Mouse (Mus musculus): Measurements from ENCODE around the gene Mef2b.

Gene Mef2b

DNA sequence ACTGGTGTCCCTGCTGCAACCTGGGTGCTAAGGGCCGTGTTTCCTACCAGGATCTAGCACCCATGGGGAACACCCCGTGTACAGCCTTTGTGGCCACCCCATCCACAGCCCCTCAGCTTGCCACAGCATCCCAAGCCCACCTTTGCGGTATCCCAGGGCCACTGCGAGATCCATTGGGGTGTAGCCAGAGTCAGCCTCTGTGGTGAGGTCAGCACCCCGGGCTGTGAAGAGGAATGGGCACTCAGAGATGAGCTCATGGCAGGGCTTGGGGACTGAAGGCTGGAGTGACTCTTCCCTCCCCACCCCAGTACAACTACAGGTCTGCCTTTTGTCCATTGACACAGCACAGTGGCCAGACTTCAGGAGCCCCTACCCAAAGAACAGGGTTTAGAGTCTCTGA is 5.4 kb upstream of the Mef2b start:
- no peak for DNase-seq (ENCODE audit: low spot score)

DNA sequence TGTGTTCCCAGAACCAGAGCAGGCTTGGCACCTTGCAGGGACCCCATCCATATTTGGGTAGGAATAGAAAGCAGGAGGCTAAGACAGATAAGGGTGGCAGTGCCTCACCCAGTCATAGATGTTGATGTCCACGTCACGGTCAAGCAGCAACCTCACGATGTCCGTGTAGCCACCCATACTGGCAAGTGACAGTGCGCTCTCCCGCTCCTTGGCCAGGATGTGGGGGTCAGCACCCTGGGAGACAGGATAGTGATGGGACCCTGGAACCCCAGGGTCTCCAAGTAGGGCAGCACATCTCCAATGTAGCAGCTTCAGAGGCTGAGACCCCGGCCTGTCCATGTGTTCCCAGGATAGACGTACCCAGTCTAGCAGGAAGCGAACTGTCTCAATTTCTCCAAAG is 4.6 kb upstream of the Mef2b start:
- no peak for DNase-seq (ENCODE audit: low spot score)

GRCm38 (mm10) chr8:70136591-70136990 is 2.9 kb upstream of the Mef2b start:
- no peak for DNase-seq (ENCODE audit: low spot score)

GRCm38 (mm10) chr8:70137890-70138289 is 1.6 kb upstream of the Mef2b start:
- DNase-seq (ENCODE audit: low spot score), result no peak

GRCm38 (mm10) chr8:70139981-70140380 is 470 bp downstream of the Mef2b start:
- no peak for DNase-seq (ENCODE audit: low spot score)

DNA sequence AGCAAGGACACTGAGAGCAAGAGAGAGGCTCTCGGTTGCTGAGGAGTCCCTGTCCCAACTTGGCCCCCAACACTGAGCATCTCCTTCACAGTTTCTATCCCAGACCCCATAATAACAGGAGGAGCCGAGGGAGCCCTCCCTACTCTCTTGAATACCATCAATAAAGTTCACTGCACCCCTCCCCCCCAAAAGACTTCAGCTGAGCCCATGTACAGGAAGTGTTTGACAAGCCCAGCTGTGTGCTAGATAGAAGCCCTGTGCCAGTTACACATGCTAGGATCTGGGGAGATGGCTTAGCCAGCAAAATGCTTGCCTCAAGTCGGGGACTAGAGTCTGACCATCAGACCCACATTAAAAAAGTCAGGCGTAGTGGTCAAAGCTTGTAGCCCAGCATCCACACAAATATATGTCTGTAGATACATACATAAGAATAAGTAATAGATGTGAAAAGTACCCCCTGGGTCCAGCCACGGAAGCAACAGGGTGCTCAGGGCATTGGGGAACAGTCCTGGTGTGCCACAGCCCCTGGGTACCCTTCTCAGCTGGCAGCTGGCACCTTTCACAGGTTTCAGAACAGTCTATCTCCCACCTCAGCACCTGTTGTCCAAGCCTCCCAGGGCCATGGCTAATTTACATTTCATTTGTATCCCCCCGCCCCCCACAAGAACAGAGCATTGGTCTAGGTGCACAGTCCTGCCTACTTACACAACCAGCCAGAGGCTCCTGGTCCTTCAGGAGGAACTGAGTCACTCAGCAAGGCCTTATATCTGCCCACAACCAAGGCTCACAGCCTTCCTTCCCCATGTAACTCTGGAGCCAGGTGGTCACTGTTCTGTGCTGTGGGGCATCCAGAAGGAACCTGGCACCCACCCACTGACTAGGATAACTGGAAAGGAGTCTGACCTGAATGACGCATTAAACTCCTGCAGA is 8.4 kb downstream of the Mef2b start:
- no peak for DNase-seq (ENCODE audit: low spot score)

DNA sequence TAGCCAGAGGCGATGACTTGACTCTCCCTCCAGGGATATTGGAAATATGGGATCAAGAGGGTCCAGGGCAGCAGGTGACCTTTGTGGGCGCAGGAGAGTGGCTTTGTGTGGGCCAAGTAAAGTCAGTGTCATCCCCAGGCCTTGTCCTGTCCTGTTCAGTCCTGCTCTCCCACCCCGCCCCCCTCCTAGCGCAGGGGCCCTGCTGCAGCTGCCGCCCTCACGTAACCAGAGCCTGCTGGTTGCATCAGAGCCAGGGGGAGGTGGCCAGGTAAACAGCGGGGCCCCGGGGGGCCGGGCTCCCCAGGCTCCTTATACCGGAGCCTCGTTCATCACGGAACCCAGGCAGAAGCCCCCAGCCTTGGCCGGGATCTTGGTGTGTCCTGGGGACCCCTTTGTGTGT is 10.6 kb downstream of the Mef2b start:
- DNase-seq (ENCODE audit: low spot score), result no peak

GRCm38 (mm10) chr8:70152537-70153257 is 13.2 kb downstream of the Mef2b start:
- DNase-seq (ENCODE audit: low spot score), result peak; percentile 31

DNA sequence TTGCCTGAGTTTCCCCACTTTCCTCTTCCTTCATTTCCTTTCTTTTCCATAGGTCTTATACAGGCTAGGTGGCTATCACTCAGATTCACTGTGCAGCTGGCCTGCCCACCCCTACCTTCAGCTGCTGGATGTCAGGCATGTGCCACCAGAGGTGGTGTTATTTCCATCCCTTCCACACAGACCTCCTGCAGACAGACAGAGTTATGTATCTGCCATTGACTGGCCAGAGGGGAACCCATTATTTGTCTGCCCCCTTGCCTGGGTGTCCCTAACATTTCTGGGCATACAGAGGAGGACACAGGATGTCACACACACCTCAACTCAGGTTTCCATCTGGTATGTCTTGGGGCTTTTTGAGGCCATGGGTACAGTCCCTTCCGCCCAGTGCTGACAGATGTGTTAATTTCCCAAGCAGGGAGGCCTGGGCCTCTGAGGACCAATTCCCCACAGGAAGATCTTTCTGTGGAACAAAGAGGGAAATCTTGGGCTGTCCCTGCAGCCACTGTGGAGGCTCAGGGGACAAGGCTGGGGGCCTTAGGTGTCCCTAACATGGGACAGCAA is 17.8 kb downstream of the Mef2b start:
- no peak for DNase-seq (ENCODE audit: low spot score)

GRCm38 (mm10) chr8:70158069-70158853 is 18.8 kb downstream of the Mef2b start:
- peak; percentile 34 for DNase-seq (ENCODE audit: low spot score)

- no peak for DNase-seq (ENCODE audit: low spot score)
These were observed 19.7 kb downstream of the Mef2b start for GRCm38 (mm10) chr8:70159211-70159610.

GRCm38 (mm10) chr8:70160015-70160414 is 20.5 kb downstream of the Mef2b start:
- DNase-seq (ENCODE audit: low spot score), result no peak

GRCm38 (mm10) chr8:70163316-70163715 is 23.8 kb downstream of the Mef2b start:
- DNase-seq (ENCODE audit: low spot score), result no peak

DNA sequence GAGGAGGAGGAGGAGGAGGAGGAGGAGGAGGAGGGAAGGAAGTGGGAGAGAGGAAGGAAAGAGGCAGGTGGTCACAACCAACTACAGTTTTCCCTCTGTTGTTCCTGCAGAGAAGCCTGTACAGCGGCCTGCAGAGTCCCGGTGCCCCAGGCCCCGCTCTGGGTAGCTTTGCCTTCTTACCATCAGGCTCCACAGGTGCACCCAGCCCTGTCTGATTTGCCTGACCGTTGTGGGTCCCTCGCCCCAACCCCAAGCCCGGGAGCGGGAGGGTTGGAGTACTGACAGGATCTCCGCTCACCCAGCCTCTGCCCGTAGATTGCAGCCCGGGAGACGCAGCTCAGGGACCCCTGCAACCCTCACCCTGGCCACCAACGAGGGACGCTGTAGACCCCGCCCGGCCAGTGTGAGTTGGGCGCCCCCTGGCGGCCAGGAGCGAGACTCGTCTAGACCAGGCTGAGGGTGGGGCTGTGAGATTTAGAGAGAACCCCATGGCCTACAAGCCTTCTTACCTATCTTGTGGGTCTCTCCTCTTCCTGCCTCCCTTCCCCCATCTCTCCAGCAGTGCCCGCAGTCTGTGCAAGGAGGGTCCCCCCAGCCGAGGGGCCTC is 27.1 kb downstream of the Mef2b start:
- DNase-seq (ENCODE audit: low spot score), result peak; percentile 39

DNA sequence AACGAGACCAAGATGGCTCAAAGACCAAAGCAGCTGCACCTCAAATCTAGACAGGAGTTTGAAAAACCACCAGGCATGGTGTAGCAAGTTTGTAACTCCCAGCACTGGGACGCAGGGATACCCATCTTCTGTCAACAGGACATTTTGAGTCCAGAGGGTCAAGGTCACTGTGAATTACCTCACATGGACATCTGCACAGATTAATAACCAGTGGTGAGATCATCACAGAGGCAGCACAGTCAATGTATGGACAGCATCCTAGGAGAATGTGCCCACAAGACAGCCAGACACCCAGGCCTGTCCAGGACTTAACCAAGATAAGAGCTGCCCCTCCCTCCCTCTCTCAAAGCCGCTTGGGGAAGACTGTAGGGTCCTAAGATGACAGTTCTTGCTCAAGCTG is 30.6 kb downstream of the Mef2b start:
- no peak for DNase-seq (ENCODE audit: low spot score)

DNA sequence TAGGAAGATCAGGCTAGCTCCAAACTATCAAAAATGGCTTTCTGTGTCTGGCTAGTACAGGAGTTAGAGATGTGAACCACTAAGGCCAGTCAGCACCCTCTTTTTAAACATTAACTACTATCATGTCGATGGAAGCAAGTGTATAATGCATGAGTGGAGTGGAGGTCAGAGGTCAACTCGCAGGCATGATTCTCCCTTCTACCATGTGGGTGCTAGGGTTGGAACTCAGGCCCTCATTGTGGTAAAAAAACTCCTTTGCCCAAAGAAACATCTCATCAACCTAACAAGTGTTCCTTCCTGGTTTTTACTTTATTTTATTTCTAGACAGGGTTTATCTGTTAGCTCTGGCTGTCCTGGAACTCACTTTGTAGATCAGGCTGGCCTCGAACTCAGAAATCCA is 31.2 kb downstream of the Mef2b start:
- DNase-seq (ENCODE audit: low spot score), result no peak

- DNase-seq (ENCODE audit: low spot score), result no peak
These were observed 31.7 kb downstream of the Mef2b start for GRCm38 (mm10) chr8:70171240-70171639.

- DNase-seq (ENCODE audit: low spot score), result peak; percentile 85
These were observed 32.7 kb downstream of the Mef2b start, which contains the start of gene Tmem161a for GRCm38 (mm10) chr8:70172043-70172681. TSS of gene Tmem161a (plus strand) at chr8:70172356.

GRCm38 (mm10) chr8:70173320-70173719 is 33.8 kb downstream of the Mef2b start:
- no peak for DNase-seq (ENCODE audit: low spot score)

DNA sequence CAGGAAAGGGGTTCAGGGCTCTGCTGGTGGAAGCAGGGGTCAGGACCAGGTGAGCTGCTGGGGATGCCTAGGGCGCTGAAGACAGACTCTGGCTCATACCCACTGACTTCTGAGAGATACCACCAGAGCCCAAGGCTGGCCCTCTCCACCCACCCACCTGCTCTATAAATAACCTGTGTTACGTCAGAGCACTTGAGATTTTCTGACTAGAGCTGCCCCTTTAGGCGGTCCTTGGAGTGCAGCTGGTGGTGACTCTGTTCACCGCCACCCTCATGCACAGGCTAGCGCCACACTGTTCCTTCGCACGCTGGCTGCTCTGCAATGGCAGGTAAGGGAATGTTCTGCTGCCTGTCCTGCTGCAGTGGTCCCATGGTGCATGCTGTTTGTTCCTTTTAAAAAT is 34.6 kb downstream of the Mef2b start:
- no peak for DNase-seq (ENCODE audit: low spot score)

- DNase-seq (ENCODE audit: low spot score), result no peak
These were observed 38.7 kb downstream of the Mef2b start for GRCm38 (mm10) chr8:70178231-70178630.
